Mouse (Mus musculus): ENCODE data around the gene Ranbp2. TPM values are rescaled to one million over a fixed set of nuclear protein-coding genes. Genes with fewer than 3 reads are reported as not detected.

Ranbp2 gene
- polyA plus RNA-seq, 1 experiment from 2014 or later = 24.3 TPM

- peak overlapping the region; percentile 96 for H3K9ac ChIP-seq
- H3K4me3 ChIP-seq = peak overlapping the region; percentile 96
- 12% methylated on average over 9 of the region's 9 CpGs for WGBS
- no peaks in the 10 kb centered on the region for H3K27me3 ChIP-seq
- no peaks in the 10 kb centered on the region for H3K36me3 ChIP-seq
- peak overlapping the region; percentile 70 for H3K4me2 ChIP-seq
- no peak for ATAC-seq (ENCODE audit: insufficient number of reproducible peaks, insufficient read depth, low FRiP score, low TSS enrichment, low read depth)
- H3K4me1 ChIP-seq = peaks cover 8% of the 10 kb centered on the region
- peak overlapping the region; percentile 96 for H3K27ac ChIP-seq
- H3K9me3 ChIP-seq = no peaks in the 10 kb centered on the region
Measured at GRCm38 (mm10) chr10:58445850-58446249, 870 bp upstream of the Ranbp2 start.

GRCm38 (mm10) chr10:58447280-58447781 is 611 bp downstream of the Ranbp2 start:
- H3K4me3 ChIP-seq = peak overlapping the region; percentile 96
- peak overlapping the region; percentile 65 for H3K4me2 ChIP-seq
- H3K27ac ChIP-seq = peak overlapping the region; percentile 96
- peaks cover 8% of the 10 kb centered on the region for H3K4me1 ChIP-seq
- no peaks in the 10 kb centered on the region for H3K27me3 ChIP-seq
- peak overlapping the region; percentile 96 for H3K9ac ChIP-seq
- ATAC-seq (ENCODE audit: insufficient number of reproducible peaks, insufficient read depth, low FRiP score, low TSS enrichment, low read depth) = peak; percentile 54
- H3K9me3 ChIP-seq = no peaks in the 10 kb centered on the region
- whole genome bisulfite sequencing = under 1% methylated on average over 32 of the region's 32 CpGs
- H3K36me3 ChIP-seq = peaks cover 3% of the 10 kb centered on the region

- H3K27ac ChIP-seq = no peak overlapping the region
- no peak overlapping the region for H3K4me3 ChIP-seq
- no peaks in the 10 kb centered on the region for H3K9me3 ChIP-seq
- H3K36me3 ChIP-seq = peaks cover 35% of the 10 kb centered on the region
- no peak for ATAC-seq (ENCODE audit: insufficient number of reproducible peaks, insufficient read depth, low FRiP score, low TSS enrichment, low read depth)
- no peak overlapping the region for H3K9ac ChIP-seq
- peaks cover 3% of the 10 kb centered on the region; the same call in 1 of the 2 replicates for H3K4me1 ChIP-seq
- no peaks in the 10 kb centered on the region for H3K27me3 ChIP-seq
- no peak overlapping the region for H3K4me2 ChIP-seq
Measured at GRCm38 (mm10) chr10:58451575-58451974, 4.9 kb downstream of the Ranbp2 start.

GRCm38 (mm10) chr10:58452185-58452584 is 5.5 kb downstream of the Ranbp2 start:
- Histone ChIP-seq H3K4me2 (no peak overlapping the region), H3K27me3 (no peaks in the 10 kb centered on the region), H3K36me3 (peaks cover 36% of the 10 kb centered on the region), H3K4me3 (no peak overlapping the region), H3K27ac (no peak overlapping the region), H3K9ac (no peak overlapping the region), H3K4me1 (peaks cover 3% of the 10 kb centered on the region; the same call in 1 of the 2 replicates), H3K9me3 (no peaks in the 10 kb centered on the region)
- 94% methylated on average over 1 of the region's 1 CpGs for WGBS
- ATAC-seq (ENCODE audit: insufficient number of reproducible peaks, insufficient read depth, low FRiP score, low TSS enrichment, low read depth) = no peak

- H3K9me3 ChIP-seq = no peaks in the 10 kb centered on the region
- no peak overlapping the region for H3K9ac ChIP-seq
- no peak overlapping the region for H3K4me2 ChIP-seq
- H3K36me3 ChIP-seq = peaks cover 69% of the 10 kb centered on the region
- no peaks in the 10 kb centered on the region for H3K4me1 ChIP-seq
- no peaks in the 10 kb centered on the region for H3K27me3 ChIP-seq
- ATAC-seq (ENCODE audit: insufficient number of reproducible peaks, insufficient read depth, low FRiP score, low TSS enrichment, low read depth) = no peak
- no peak overlapping the region for H3K4me3 ChIP-seq
- H3K27ac ChIP-seq = no peak overlapping the region
- WGBS = 97% methylated on average over 1 of the region's 1 CpGs
Measured at GRCm38 (mm10) chr10:58459896-58460295, 13.2 kb downstream of the Ranbp2 start.

- Histone ChIP-seq H3K27ac (no peak overlapping the region), H3K9me3 (no peaks in the 10 kb centered on the region), H3K27me3 (no peaks in the 10 kb centered on the region), H3K4me1 (no peaks in the 10 kb centered on the region), H3K9ac (no peak overlapping the region), H3K4me2 (no peak overlapping the region), H3K36me3 (peaks cover 56% of the 10 kb centered on the region), H3K4me3 (no peak overlapping the region)
- ATAC-seq (ENCODE audit: insufficient number of reproducible peaks, insufficient read depth, low FRiP score, low TSS enrichment, low read depth) = no peak
- 91% methylated on average over 5 of the region's 5 CpGs for WGBS
Measured at GRCm38 (mm10) chr10:58477086-58477755, 30.5 kb downstream of the Ranbp2 start.

- no peak overlapping the region for H3K4me3 ChIP-seq
- H3K4me2 ChIP-seq = no peak overlapping the region
- ATAC-seq (ENCODE audit: insufficient number of reproducible peaks, insufficient read depth, low FRiP score, low TSS enrichment, low read depth) = no peak
- 96% methylated on average over 2 of the region's 2 CpGs for WGBS
- H3K9me3 ChIP-seq = no peaks in the 10 kb centered on the region
- H3K4me1 ChIP-seq = no peaks in the 10 kb centered on the region
- H3K36me3 ChIP-seq = peaks cover 55% of the 10 kb centered on the region
- H3K27me3 ChIP-seq = no peaks in the 10 kb centered on the region
- H3K27ac ChIP-seq = no peak overlapping the region
- H3K9ac ChIP-seq = no peak overlapping the region
Measured at GRCm38 (mm10) chr10:58478071-58478578, 31.4 kb downstream of the Ranbp2 start.

GRCm38 (mm10) chr10:58479954-58480490 is 33.3 kb downstream of the Ranbp2 start:
- WGBS = 93% methylated on average over 4 of the region's 4 CpGs

GRCm38 (mm10) chr10:58491031-58491430 is 44.3 kb downstream of the Ranbp2 start:
- Histone ChIP-seq H3K27ac (no peak overlapping the region), H3K4me2 (no peak overlapping the region), H3K9ac (no peak overlapping the region), H3K36me3 (peaks cover 59% of the 10 kb centered on the region), H3K4me3 (no peak overlapping the region), H3K4me1 (no peaks in the 10 kb centered on the region), H3K27me3 (no peaks in the 10 kb centered on the region), H3K9me3 (no peaks in the 10 kb centered on the region)
- 91% methylated on average over 5 of the region's 5 CpGs for WGBS
- ATAC-seq (ENCODE audit: insufficient number of reproducible peaks, insufficient read depth, low FRiP score, low TSS enrichment, low read depth) = no peak

More at GRCm38 (mm10) chr10:58479954-58480490, 33.3 kb downstream of the Ranbp2 start:
- no peak overlapping the region for H3K4me2 ChIP-seq
- no peak overlapping the region for H3K27ac ChIP-seq
- H3K27me3 ChIP-seq = no peaks in the 10 kb centered on the region
- no peak overlapping the region for H3K4me3 ChIP-seq
- no peaks in the 10 kb centered on the region for H3K9me3 ChIP-seq
- H3K4me1 ChIP-seq = no peaks in the 10 kb centered on the region
- H3K9ac ChIP-seq = no peak overlapping the region
- ATAC-seq (ENCODE audit: insufficient number of reproducible peaks, insufficient read depth, low FRiP score, low TSS enrichment, low read depth) = no peak
- peaks cover 67% of the 10 kb centered on the region for H3K36me3 ChIP-seq

- 92% methylated on average over 2 of the region's 2 CpGs for WGBS
- Histone ChIP-seq H3K4me3 (no peak overlapping the region), H3K27me3 (no peaks in the 10 kb centered on the region), H3K27ac (no peak overlapping the region), H3K9me3 (no peaks in the 10 kb centered on the region), H3K9ac (no peak overlapping the region), H3K4me2 (no peak overlapping the region), H3K4me1 (peaks cover 8% of the 10 kb centered on the region; the same call in 1 of the 2 replicates), H3K36me3 (peaks cover 46% of the 10 kb centered on the region)
- no peak for ATAC-seq (ENCODE audit: insufficient number of reproducible peaks, insufficient read depth, low FRiP score, low TSS enrichment, low read depth)
Measured at GRCm38 (mm10) chr10:58495637-58496036, 48.9 kb downstream of the Ranbp2 start.

- H3K27ac ChIP-seq = peak overlapping the region; percentile 93; the same call in 1 of the 2 replicates
- H3K9me3 ChIP-seq = no peaks in the 10 kb centered on the region
- peak overlapping the region; percentile 64 for H3K4me2 ChIP-seq
Measured at GRCm38 (mm10) chr10:58496732-58497131, 50.0 kb downstream of the Ranbp2 start.

More at GRCm38 (mm10) chr10:58496732-58497131, 50.0 kb downstream of the Ranbp2 start:
- H3K27me3 ChIP-seq = no peaks in the 10 kb centered on the region
- peaks cover 8% of the 10 kb centered on the region; the same call in 1 of the 2 replicates for H3K4me1 ChIP-seq
- H3K9ac ChIP-seq = 0 out of 2 replicates have a peak overlapping the region, but pooled peaks have one; percentile 75
- ATAC-seq (ENCODE audit: insufficient number of reproducible peaks, insufficient read depth, low FRiP score, low TSS enrichment, low read depth) = no peak
- peak overlapping the region; percentile 73 for H3K4me3 ChIP-seq
- peaks cover 35% of the 10 kb centered on the region for H3K36me3 ChIP-seq
